Mouse (Mus musculus) embryo, embryonic 11 days (tissue): ENCODE results near the gene Cd300lg.
A peak's percentile ranks its signal among the peaks of the same experiment; 100 is the strongest.

ENCODE experiments used
- DNase-seq: peaks from one replicate; pipeline ENCODE4 v3.0.0-alpha.2; 2015

Cd300lg gene

GRCm38 (mm10) chr11:102025991-102026660 lies 15.2 kb upstream of the Cd300lg start:
- no peak for DNase-seq

- DNase-seq = peak; percentile 92
Measured at GRCm38 (mm10) chr11:102026694-102027360, 14.5 kb upstream of the Cd300lg start.

- DNase-seq = peak; percentile 35
Measured at GRCm38 (mm10) chr11:102027361-102028017, 13.8 kb upstream of the Cd300lg start.

- DNase-seq = no peak
Measured at GRCm38 (mm10) chr11:102028087-102028816, 13.1 kb upstream of the Cd300lg start, which contains the start of gene Mpp3. TSS of gene Mpp3 (minus strand) at chr11:102028461.

GRCm38 (mm10) chr11:102029304-102029703 lies 12.0 kb upstream of the Cd300lg start:
- no peak for DNase-seq

- no peak for DNase-seq
Measured at GRCm38 (mm10) chr11:102029966-102030365, 11.3 kb upstream of the Cd300lg start.

GRCm38 (mm10) chr11:102031149-102031548 lies 10.2 kb upstream of the Cd300lg start:
- no peak for DNase-seq

GRCm38 (mm10) chr11:102033055-102033591 lies 8.2 kb upstream of the Cd300lg start:
- DNase-seq = no peak

GRCm38 (mm10) chr11:102034887-102035286 lies 6.4 kb upstream of the Cd300lg start:
- no peak for DNase-seq

GRCm38 (mm10) chr11:102035456-102035960 lies 5.8 kb upstream of the Cd300lg start:
- DNase-seq = no peak

GRCm38 (mm10) chr11:102036336-102036735 lies 5.0 kb upstream of the Cd300lg start:
- no peak for DNase-seq

- no peak for DNase-seq
Measured at GRCm38 (mm10) chr11:102037789-102038188, 3.5 kb upstream of the Cd300lg start.

GRCm38 (mm10) chr11:102039487-102040137 lies 1.7 kb upstream of the Cd300lg start:
- DNase-seq = no peak

- peak; percentile 93 for DNase-seq
Measured at GRCm38 (mm10) chr11:102040138-102040524, 1.2 kb upstream of the Cd300lg start.

- no peak for DNase-seq
Measured at GRCm38 (mm10) chr11:102040646-102041045, 663 bp upstream of the Cd300lg start.

GRCm38 (mm10) chr11:102042971-102043370 lies 1.7 kb downstream of the Cd300lg start:
- DNase-seq = no peak

GRCm38 (mm10) chr11:102043381-102043780 lies 2.1 kb downstream of the Cd300lg start:
- no peak for DNase-seq

GRCm38 (mm10) chr11:102044691-102045212 lies 3.4 kb downstream of the Cd300lg start:
- no peak for DNase-seq

GRCm38 (mm10) chr11:102046607-102047006 lies 5.3 kb downstream of the Cd300lg start:
- no peak for DNase-seq

GRCm38 (mm10) chr11:102049875-102050482 lies 8.7 kb downstream of the Cd300lg start:
- DNase-seq = no peak

GRCm38 (mm10) chr11:102051541-102051940 lies 10.2 kb downstream of the Cd300lg start:
- no peak for DNase-seq
